Mouse (Mus musculus): ENCODE results near the gene Hbb-y.
"Not testable (repeated sequence)": the region's sequence is repeated elsewhere in the genome, so short reads cannot be mapped to it uniquely, and the experiment has no call there.

Hbb-y gene

DNA sequence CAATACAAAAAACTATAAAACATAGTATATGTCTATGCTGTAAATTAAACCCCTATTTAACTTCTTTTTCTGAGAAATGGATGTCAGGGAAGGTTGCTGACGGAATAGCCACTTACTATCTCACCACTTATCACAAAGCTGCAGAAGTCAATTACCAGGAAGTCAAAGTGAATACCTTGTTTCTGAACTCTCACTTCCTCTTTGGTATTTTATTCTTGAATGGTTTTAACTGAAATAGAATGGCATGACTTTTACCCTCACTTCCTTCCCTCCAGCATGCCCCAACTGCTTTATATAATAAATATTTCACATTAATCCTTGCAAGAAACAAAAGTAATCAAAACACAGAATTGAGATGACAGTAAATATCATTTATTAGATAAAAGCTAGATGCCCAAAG is 40.8 kb downstream of the Hbb-y start:
- no peak for DNase-seq

DNA sequence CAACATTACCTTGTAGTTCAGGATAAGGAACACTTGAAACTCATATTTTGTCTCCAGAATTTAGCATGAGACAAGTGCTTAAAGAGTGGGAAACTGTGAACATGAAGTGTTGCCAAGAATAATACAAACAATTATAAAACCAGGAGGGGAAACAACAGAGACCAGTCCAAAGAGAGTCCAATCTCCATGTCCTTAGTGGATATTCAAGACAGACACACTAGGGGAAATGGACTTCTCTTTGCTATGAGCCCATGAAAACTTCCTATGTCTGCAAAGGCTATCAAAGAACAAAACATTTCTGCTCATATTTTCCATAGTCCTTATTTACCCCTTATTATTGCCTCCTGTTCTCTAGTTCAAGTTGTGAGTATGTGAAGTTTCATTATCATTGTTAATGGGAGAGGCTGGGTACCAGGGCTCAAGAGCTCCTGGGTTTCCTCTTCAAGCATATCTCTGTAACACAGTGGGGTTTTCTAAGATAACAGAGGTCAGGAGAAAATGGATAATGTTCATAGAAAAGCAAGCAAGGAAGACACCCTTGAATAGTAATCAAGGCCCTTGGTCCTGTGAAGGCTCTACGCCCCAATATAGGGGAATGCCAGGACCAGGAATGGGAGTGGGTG is 41.7 kb downstream of the Hbb-y start:
- no peak for DNase-seq

DNA sequence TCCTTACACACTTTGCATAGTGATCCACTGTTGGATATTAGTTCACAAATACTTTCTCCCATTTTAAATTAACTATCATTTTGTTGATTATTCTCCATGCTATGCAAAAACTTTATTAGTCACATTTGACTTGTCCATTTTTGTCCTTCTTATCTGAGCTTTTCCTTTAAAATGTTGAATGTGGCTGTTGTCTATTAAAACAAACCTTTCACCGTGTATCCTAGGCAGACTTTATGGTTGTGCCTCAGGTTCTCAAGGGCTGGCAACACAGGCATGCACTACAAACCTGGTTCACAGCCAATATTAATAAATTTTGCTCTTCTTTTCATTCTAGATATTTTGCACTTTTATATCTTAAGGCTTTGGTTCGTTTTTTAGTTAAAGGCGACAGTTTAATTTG is 42.3 kb downstream of the Hbb-y start:
- no peak for DNase-seq

DNA sequence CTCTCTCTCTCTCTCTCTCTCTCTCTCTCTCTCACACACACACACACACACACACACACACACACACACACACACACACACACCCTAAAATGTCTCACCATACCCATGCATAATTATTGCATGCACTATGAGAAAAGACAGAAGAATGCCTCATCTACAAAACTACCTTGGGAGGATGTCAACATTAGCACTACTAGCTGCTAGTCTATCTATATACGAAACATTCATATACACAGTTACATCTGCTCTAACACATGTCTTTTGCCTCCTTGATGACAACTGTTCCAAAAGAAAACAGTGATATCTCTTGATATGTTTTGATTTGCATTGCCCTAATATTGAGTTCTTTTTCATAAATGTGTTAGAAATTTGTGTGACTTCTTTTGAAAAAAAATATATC is 42.7 kb downstream of the Hbb-y start:
- DNase-seq, result no peak

DNA sequence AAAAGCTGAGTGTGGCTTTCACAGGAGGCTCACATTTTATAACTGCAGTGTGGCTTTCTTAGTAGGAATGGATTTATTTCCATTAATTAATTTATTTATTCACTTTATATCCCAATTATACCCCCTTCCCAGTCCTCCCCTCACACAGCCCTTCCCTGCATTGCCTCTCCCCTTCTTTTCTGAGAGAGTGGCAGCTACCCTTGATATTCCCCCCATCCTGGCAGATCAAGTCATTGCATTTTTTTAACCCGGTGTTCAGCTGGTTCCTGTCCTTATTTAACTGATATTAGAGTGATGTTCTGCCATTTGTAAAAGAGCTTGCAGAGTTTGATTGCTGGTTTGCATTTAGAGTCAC is 43.2 kb downstream of the Hbb-y start:
- DNase-seq, result no peak

DNA sequence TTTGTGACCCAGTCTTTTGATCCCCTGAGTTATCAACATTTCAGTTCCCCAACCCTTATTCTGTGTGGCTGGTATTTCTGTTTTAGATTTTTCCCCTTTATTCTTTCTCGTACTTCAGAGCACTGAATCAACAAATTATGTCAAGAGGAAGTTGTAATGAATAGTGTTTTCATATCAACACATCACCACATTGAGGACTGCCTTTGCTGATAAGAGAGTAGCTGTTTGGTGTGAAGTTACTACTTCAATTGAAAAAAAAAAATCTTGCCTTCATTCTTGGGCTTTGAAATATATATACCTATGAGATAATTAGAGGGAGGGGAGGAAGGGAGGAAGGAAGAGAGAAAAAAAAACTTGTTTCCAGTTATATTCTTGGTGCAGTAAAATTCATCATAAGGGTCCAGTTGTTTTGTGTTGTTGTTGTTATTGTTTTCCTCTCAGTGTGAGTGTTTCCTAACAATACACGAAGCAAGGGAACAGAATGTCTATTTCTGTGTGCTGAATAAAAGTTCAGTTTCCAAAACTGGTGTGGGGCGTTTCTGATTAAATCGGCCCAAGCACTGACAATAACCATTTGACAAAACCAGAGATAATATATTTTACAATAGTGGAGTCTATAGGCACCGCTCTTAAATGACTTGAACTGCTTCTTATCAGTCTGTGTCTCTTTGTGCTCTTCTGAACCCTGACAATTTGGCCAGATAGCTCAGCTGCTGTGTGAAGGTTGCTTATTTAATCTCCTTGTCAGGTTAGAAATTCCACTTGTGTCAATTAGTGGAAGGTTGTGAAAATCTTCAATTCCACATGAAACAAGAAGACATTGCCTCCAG is 43.8 kb downstream of the Hbb-y start:
- DNase-seq, result no peak

DNA sequence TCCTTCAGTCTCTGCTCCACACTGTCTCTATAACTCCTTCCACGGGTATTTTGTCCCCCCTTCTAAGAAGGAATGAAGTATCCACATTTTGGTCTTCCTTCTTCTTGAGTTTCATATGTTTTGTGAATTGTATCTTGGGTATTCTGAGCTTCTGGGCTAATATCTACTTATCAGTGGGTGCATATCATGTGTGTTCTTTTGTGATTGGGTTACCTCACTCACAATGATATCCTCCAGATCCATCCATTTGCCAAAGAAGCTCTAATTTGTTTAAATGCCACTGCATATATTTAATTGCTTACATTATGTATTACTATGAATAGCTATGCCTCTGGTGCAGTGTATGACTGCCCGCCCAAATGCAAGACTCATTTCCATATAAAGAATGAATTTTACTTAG is 44.9 kb downstream of the Hbb-y start:
- not testable (repeated sequence) for DNase-seq

DNA sequence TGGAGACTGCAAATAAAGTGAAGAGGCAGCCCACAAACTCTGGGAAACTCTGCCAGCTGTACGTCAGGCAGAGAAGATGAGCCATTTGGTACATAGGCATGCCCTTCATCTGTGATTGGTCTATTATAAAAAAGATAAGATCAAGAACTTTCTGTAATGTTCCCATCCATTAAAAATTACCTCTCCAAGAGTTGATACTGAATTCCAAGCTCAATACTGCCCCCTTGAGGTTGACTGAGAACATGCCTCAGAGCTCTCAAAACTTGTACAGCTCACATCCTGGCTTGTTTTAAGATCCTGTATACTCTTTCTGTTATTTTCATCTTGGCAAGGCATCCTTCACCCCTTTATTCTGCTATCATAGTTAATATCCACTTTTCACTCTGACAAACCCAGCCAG is 46.2 kb downstream of the Hbb-y start:
- peak; percentile 13 for DNase-seq

All from right cerebral cortex, adult 18-20 months (tissue).